Mouse (Mus musculus): ENCODE measurements around the gene C1qtnf1.
A peak's percentile ranks its signal among the peaks of the same experiment; 100 is the strongest.

Gene C1qtnf1

GRCm38 (mm10) chr11:118438665-118439414, 10.8 kb downstream of the C1qtnf1 start:
- no peak for DNase-seq

- no peak for DNase-seq
These were observed 14.7 kb downstream of the C1qtnf1 start for GRCm38 (mm10) chr11:118442691-118443090.

- peak; percentile 61 to 74 for DNase-seq
These were observed 15.4 kb downstream of the C1qtnf1 start for GRCm38 (mm10) chr11:118443201-118443970.

GRCm38 (mm10) chr11:118445843-118446242, 17.8 kb downstream of the C1qtnf1 start:
- DNase-seq: peak; percentile 76

DNA sequence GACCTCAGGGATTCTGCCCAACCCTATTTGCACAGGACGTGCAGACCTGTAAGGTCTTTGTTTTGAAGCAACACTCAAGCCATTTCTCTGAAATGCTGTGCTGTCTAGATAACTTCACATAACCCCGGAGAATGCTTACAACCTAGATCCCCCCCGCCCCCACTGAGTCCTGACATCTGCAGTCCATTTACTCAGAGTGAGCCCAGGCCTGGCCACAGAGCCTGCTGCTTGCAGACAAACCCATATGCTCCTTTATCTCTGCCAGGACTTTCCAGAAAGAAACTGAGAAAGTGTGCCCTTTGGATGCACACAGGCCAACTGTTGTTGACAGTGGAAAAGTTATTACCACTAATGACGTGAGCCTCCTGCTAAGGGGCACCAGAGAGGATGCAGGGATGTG, 19.3 kb downstream of the C1qtnf1 start:
- DNase-seq: no peak

DNA sequence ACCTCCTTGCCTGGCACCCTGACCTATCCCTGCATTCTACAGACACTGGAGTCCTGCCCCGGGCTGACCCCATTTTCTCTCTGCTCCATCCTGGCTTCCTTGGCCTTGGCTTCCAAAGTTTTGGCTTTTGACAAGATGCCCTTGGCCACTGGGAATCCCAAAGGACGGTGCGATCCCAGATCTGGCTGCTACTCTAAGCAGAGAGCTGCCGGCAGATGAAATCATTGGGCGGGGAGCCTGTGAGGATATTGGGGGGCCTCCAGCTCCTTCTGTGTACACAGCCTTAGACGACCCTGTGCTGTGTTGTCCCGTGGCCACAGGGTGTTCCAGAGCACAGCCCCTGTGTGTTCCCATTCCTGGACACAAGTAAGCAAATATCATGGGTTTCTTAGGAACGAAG, 20.4 kb downstream of the C1qtnf1 start:
- DNase-seq: no peak

- no peak for DNase-seq
These were observed 23.2 kb downstream of the C1qtnf1 start for GRCm38 (mm10) chr11:118451211-118451610.

DNA sequence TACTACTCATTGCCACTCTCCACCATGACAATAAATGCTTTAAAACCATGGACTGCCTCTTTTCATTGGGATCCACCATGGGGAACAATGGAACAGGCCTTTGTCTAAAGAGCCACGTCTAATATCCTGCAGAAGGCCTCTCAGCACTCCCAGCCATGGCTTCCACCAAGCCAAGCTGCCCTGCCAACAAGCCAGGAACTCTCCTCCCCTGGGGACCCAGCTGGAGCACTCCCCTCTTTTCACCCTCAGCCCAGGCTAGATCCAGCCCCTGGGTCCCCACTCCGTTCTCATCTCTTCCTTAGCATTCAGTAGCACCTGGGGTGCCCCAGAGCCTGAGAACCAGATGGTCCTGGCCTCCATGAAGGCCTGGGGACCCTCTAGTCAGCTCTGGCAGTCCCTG, 25.0 kb downstream of the C1qtnf1 start:
- no peak for DNase-seq

GRCm38 (mm10) chr11:118453886-118454671, 26.1 kb downstream of the C1qtnf1 start:
- DNase-seq: no peak

GRCm38 (mm10) chr11:118455788-118456187, 27.8 kb downstream of the C1qtnf1 start:
- no peak for DNase-seq

DNA sequence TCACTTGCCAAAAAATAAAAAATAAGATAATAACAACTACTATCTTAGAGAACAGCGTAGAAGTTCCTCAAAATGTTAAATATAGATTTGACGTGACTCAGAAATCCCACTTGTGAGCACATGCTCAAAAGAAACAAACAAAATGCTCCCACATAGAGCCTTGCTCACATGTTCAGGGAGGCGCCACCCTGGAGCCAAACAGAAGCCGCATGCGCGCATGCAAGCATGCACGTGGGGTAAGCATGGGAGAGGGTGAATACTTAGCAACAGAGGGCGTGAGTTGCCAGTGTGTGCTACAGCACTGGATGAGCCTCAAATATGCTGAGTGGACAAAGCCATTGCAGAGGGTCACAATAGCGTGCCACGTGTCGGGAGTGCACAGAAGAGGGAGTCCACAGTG, 28.9 kb downstream of the C1qtnf1 start:
- no peak for DNase-seq

DNA sequence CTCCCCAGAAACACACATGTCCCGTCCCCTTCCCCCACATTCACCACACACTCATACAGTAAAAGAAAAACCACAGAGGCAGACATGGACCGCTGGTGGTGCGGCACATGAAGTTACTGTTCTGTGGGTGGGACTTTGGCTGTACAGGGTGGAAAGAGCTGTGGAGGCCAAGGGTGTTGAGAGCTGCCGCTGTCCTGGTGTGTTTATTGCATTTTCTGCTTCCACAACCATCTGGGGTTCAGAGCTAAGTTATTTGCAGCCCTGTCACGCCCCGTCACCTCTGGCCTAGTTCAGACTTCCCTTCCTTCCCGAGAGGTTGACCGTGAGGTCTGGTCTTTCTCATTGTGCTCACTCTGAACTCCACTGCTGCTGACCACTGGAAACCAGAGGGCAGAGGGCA, 31.0 kb downstream of the C1qtnf1 start:
- DNase-seq: no peak

DNA sequence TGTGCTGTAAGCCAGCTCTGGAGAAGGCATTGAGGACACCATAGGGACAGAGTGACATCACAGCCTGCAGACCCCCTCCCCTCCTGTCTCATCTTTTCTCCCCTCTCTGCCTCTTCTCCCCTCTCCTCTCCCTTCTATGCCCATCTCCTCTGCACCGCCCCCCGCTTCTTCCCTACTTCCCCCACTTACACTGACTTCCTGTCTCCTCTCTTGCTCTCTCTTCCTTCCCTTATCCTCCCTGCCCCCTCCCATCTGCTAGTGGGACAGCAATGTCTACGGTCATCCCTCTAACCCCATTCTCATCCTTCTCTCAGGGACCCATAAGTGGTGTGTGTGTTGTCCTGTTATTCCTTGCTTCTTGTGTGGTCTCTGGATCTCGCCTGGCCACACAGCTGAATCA, 31.5 kb downstream of the C1qtnf1 start:
- DNase-seq: no peak

DNA sequence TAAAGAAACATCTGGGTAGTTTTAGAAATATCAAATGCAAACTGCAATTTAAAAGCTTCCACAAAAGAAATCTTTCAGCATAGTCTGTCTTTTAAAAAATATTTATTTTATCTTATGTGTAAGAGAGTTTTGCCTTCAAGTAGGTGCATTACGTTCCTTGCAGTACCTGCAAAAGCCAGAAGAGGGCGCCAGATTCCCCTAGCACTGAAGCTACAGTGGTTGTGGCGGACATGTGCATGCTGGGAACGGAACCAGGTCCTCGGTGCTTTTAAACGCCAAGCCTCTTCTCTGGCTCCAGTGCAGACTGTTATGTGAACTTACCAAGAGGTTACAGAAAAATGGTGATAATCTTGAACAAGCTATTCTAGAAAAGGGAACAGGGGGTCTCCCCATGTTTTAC, 32.3 kb downstream of the C1qtnf1 start:
- DNase-seq: no peak

DNA sequence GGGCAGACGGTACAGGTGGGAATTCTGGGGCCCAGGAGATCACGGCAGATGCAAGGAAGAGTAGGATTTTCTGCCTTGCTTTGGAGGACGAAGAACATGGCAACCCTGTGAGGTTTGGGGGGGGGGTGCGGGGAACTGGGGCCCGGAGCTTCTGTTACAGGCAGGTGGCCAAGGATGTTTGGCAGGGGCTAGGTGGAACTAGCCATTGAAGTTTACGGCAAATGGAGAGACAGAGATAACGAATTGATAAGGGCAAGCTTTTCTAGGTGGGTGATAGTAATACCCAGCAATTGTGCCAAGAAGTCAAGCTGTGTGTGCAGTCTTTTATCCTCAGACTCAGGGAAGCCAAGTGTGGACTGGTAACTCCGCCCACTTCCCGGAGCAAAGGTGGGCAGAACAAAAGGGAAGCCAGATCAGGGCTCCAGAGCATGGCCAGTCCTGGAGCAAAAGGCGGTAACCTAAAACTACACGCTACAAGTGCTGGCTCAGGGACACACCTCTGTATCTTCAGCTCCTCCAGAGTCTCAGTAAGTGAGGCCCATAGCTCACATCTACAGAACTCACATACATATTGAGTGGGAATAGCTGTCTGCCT, 39.5 kb downstream of the C1qtnf1 start:
- DNase-seq: no peak

- DNase-seq: no peak
These were observed 41.6 kb downstream of the C1qtnf1 start for GRCm38 (mm10) chr11:118469509-118470160.

GRCm38 (mm10) chr11:118470234-118470966, 42.4 kb downstream of the C1qtnf1 start:
- no peak for DNase-seq

- no peak for DNase-seq
These were observed 43.7 kb downstream of the C1qtnf1 start for GRCm38 (mm10) chr11:118471676-118472075.

GRCm38 (mm10) chr11:118473161-118473560, 45.2 kb downstream of the C1qtnf1 start:
- no peak for DNase-seq

- DNase-seq: no peak
These were observed 46.0 kb downstream of the C1qtnf1 start for GRCm38 (mm10) chr11:118473842-118474500.

DNA sequence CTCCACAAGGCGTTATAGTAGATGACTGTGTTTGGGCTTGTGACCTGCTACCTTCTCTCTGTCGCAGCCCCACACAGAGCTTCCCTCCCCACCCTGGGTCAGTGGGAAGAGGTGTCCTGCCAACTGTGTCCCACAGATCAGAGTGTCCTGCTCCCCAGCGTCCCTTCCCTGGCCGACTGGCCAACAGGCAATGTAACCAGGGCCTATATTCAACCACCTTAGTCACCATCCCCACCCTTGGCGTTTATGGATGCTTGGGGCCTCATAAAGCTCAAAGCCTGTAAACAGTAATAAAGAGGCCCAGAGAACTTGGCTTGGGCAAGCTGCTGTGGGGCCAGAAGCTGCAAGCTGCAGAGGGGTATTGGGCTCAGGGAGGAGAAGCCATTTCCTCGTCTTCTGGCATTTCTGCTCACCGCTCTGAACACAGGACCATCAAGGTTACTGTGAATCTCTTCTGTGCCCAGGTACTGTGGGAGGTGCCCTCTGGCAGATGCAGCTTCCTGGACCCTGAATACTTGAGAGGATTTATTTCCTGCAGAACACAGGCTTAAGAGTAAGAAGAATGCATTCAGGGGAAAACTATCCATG, 47.6 kb downstream of the C1qtnf1 start:
- DNase-seq: no peak

Measured in cerebellum, adult 18-20 months (tissue).